Mouse (Mus musculus): ENCODE data around the gene Lenep.
"Not testable (repeated sequence)": the region's sequence is repeated elsewhere in the genome, so short reads cannot be mapped to it uniquely, and the experiment has no call there.

The Lenep gene

GRCm38 (mm10) chr3:89402693-89403092, at the start of gene Lenep:
Lenep (minus strand) TSS chr3:89402793.
- no peak for DNase-seq

DNA sequence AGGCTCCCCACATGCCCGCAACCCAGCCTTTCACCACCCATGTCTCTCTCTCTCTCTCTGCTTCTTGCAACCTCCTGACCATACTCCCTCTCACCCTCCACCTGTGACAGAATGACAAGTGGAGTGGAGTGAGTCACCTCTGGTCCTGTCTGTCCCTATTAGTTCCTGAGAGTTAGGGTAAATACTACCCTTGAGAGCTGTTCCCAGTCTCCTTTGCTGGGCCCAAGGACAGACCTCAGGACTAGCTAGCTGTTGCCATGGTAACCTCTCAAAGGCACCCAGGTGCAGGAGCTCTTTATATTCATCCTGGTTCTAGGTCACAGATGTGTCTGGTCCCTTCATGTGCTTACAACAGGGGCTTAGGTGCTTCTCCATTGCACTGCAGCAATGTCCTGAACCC, 49.3 kb upstream of the Lenep start:
- no peak for DNase-seq

- peak; percentile 50 to 73 for DNase-seq
Measured at GRCm38 (mm10) chr3:89449541-89449940, 46.9 kb upstream of the Lenep start.

DNA sequence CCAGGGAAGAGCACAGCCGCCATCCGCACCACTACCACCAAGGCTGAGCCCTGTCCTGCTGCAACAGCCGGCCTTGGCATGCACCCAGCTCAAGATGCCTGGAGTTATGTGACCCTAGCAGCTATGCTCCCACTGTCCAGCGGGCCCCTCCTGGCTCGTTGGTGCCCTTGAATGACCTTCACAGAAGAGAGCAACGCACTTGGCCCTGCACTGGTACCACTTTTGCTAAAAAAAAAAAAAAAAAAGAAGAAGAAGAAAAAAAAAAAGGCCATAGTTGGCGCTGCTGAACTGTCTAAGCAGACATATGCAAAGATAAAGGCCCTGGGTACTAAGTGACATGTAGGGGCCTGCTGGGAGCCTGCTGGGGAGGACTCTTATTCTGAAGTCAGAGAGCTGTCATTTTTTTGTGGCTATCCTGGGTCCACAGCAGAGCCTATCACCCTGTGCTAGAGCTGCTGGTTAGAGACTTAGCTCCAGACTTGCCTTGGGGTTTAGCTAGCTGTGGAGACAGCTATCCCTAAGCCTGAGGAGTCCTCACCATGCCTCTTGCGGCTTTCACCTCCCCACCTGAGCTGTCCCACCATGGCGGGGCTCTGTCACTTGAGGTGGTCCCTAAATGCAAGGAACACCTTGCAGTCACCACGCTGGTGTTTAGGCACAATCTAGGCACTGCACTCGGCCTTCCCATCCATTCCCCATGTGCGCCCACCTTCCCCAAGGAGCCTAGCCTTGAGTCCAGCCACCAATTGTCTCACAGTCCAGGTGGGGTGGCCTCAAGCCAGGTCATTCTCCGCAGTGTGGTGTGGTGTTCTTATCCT, 46.3 kb upstream of the Lenep start:
- DNase-seq = no peak

GRCm38 (mm10) chr3:89440691-89441090, 38.1 kb upstream of the Lenep start:
- DNase-seq = no peak

DNA sequence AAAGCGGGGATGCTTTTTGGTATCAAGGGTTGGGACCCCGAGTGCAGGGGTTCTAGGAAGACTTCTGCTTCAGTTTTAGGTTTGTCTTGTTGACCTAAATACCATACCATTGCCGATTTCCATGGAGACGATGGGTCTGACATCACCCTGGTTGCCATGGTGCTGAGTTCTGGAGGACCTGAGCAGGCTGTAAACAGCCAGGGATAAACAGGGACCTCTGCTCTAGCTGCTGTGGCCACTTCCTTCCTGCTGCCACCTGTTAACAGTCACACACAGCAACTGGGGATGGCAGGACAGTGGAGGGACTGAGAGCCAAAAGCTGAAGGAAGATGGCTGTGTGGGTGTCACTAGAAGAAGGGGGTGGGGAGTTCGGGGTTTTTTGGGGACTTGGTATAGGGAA, 34.7 kb upstream of the Lenep start:
- peak in 1 of 2 experiments; percentile 29 for DNase-seq

DNA sequence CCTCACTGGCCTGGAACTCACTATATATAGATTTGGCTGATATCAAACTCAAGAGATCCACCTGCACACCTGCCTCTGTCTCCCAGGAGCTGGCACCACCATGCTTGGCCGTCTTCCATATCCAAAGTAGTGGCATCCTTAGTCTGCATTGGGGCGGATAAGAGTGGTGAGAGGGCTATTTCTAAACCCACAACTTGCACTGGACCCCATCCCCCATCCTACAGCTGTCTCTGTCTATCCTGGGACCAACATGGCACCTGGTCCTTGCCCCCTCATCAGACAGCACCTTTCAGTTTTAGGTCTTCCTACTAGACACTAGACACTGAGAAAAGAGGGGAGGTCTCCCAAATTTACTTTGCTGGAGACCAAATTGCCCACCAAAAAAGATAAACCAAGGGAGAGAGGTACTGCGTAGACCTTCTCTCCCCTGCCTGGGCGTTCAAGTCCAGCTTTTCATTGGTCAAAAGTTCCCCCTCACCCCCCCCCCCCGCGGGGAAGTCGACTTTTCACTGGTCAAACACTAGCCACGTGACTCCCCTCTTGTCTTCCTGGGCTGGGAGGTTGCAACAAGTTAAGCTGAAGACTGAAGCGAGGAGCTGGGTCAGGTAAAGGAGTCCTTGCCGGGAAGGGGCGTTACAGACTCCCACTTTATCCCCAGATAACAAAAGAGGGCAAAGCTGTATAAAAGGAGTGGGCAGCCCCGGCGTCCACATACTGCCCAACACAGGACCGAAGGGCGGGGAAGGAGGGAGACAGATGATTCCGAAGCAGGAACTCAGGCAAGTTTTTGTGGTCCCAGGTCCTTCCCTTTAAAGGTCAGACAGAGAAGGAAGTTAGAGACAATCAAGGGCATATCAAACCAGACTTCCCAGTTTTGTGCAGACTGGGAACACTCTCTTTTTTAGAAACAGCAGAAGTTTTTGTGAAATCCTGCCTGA, 33.9 kb upstream of the Lenep start, which contains the start of gene Pbxip1:
TSS of gene Pbxip1 (plus strand) at position 531 of the 938 bp plus-strand sequence.
- peak; percentile 57 to 65 for DNase-seq

DNA sequence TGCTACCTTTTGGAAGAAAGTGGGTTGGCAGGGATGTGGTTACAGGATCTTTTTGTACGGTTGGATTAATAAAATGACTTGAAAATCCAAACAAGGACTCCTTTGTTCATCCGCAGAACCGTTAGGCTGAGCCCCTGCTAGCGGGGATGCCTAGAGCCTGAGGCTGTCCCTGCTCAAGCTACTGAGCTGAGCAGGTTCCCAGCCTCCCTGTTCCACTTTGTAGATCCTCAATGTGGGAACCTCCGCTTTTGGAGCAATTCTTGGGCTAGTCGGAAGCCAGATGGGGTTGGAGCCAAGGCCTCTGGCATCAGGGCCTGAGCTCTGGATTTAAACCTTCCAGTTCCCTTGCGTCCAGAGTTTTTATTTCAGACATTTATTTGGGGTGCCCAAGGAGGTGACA, 32.4 kb upstream of the Lenep start:
- no peak for DNase-seq

DNA sequence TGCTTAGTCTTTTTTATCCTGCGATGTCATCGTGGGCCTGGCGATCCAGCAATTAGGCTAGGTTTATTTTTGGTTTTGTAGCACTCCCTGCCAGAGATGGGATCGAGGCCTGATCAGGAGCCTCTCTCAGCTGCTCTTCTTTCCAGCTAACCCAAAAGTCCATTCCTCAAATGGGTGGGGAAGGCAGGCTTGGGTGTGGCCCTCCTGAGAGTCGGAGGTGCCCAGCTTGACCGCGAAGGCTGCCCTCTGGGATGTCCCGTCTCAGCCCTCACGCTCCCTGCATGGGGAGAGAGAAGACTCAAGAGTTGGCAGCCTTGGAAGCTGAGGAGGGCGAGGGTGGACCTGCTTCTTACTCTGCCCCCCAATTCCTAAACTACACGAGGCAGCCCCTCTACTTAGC, 31.9 kb upstream of the Lenep start:
- DNase-seq = no peak

GRCm38 (mm10) chr3:89432606-89433005, 30.0 kb upstream of the Lenep start:
- no peak for DNase-seq

DNA sequence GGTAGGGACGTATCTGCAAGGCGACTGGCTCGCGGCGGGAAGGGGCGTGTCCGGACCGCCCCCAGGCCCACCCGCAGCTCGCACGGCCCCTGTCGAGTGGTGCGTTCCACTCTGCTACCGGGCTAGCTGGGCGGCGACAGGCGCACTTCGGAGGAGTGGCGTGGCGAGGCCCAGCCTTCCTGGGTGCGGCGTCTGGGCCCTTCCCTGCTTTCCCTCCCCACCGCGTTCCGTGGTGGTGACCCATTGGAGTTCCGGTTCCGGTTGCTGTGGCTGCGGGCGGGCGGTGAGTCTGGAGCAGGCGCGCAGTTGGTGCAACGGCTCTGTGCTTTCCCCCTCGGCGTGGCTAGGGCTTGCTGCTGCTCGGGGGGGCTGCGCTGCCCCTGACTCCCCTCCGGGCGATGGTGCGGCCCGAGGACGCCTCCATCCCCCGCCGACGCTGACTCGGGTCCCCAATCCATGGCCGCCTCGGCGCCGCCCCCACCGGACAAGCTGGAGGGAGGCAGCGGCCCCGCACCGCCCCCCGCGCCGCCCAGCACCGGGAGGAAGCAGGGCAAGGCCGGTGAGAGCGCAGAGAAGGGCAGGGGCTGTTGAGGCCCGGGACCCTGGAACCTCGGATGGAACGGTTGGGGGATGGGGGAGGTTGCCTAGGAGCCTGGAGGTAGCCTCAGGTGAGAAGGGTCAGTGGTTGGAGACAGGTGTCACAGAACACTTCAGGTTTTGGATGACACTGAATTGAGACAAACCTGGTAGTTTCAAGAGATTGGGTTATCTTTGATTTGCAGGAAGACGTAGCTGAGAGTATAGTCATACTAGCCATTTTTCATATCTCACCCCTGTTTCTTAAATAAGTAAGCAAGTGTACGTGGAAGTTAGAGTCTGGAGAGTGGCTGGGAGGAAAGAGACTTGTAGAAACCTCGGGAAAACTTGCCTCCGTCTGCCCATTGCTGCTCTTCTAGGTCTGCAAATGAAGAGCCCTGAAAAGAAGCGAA, 27.9 kb upstream of the Lenep start, which contains the start of gene Pygo2:
TSS of gene Pygo2 (plus strand) at position 44 of the 989 bp plus-strand sequence.
- DNase-seq = peak; percentile 87 to 90

GRCm38 (mm10) chr3:89429021-89429420, 26.4 kb upstream of the Lenep start:
- not testable (repeated sequence) for DNase-seq

- no peak for DNase-seq
Measured at GRCm38 (mm10) chr3:89425876-89426275, 23.3 kb upstream of the Lenep start.

DNA sequence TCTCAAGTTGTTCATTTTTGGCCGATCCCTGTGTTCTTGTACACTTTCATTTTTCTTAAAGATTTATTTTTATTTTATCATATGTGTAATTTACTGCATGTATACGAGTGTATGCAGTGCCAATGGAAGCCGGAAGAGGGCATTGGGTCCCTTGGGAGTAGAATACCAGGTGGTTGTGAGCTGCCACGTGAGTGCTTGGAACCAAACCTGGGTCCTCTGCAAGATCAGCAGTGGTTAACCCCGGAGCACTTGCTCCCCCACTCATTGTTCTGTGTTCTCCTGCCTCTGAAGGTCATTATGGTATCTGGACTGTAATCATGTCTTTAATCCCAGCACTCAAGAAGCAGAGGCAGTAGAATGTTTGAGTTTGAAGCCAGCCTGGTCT, 22.5 kb upstream of the Lenep start:
- DNase-seq = no peak

DNA sequence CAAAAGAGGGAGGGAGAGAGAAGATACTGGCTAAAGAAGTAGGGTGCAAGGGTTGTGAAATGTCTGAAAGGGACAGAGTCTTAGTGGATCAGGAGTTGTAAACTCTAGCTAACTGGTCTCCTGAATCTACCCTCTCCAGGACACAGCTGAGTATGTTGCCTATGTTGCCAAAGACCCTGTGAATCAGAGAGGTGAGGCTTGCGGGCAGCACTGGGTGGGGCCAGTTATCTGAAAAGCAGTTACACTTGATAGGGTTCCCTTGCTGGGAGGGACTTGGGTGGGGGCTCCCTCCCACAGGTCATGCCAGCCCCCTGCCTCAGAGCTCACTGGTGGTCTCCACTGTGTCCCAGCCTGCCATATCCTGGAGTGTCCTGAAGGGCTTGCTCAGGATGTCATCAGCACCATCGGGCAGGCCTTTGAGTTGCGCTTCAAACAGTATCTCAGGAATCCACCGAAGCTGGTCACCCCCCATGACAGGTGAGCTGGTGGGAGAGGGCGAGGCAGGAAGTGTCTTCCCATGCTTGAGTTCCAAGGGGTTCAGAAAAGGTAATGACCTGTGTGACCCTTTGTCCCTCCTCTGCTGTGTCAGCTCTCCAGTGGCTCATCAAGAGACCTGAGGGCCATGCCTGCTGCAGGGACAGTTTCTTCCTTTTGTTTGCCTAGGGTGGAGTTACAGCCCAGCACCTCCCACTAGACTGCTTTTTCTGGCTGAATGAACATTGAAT, 22.0 kb upstream of the Lenep start:
- no peak for DNase-seq

DNA sequence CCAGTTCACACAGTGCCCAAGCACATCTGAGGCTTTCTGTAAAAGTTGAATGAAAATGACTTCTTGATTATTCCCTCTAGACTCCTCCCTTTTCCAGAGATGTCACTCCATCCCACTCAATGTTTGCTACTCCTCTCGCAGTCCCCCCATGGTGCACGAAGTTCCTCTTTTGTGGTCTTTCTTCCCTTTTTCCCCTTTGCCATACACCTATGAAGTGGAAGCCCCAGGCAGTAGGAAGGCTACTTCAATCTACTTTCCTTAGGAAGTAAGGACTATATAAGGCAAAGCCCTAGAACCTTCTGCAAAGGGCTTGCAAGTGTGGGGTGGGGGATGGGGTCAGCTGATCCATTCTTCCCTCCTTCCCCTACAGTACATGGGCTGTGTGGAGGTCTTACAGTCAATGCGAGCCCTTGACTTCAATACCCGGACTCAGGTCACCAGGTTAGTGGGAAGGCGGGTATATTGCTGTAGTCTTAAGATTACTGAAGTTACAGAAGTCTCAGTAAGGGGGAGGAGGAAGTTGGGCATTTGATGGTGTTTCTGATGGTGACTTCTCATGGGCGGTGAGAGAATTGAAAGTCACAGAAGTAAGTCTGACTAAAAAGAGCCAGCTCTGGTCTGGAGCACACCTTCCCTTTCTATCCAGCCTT, 20.1 kb upstream of the Lenep start:
- no peak for DNase-seq

- DNase-seq = no peak
Measured at GRCm38 (mm10) chr3:89421810-89422473, 19.3 kb upstream of the Lenep start.

DNA sequence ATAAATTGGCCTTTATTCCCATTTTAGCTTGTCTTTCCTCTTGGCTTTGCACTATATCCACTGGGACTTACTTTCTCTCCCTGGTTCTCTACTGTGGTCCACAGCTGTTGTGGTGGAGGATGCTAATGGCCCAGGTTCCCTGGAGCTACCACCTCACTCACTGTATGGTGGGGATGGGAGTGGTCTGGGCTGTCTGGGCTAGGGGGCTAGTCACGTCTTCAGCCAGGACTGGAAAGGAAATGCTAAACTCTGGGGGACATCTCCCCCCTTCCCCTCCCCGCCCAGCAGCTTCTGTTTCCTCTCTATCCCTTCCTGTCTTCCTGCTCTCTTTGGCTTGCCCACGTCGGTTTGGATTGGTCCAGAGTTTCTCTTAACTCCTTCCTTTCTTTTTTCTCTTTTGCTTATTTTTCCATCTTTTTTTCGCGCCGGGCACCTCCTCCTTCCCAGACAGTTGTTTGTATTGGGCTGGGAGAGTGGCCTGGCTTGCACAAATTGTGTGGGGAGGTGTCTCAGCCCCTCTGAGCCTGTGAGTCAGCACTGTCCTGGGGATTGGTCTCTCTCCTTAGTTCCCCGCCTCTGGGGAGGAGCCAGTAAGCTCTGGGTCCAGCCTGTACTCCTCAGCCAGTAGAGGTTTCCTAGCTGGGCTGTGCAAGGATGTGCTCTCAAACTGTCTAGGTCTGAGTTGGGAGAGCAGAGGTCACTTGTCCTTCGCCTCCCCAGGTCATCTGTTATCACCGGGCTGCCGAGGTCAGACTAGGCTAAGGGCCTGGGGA, 18.6 kb upstream of the Lenep start:
- no peak for DNase-seq

- DNase-seq = no peak
Measured at GRCm38 (mm10) chr3:89420421-89420820, 17.8 kb upstream of the Lenep start.

- no peak for DNase-seq
Measured at GRCm38 (mm10) chr3:89419981-89420380, 17.4 kb upstream of the Lenep start.
